Mouse (Mus musculus) layer of hippocampus, postnatal 25 days (tissue): Measurements from ENCODE around the gene Polr2h. TPM values are rescaled to one million over a fixed set of nuclear protein-coding genes. Genes with fewer than 3 reads are reported as not detected.
"Not testable (repeated sequence)": the region's sequence is repeated elsewhere in the genome, so short reads cannot be mapped to it uniquely, and the experiment has no call there.

Source experiments
- DNase-seq, 2 experiments: peaks; one replicate each; pipeline ENCODE4 v3.0.0; 2022; ENCODE audit warnings: mixed read lengths in 2 of 2, low spot score in 1 of 2; ENCODE audit errors: extremely low spot score in 1 of 2
- total RNA-seq, 2 experiments: library from RNA; stranded (reverse); gene quantifications; 2 replicates each; pipeline ENCODE4 v1.2.3; 2021

Gene Polr2h
- 10 to 100 TPM; 24.8 to 26.2 TPM for total RNA-seq

DNA sequence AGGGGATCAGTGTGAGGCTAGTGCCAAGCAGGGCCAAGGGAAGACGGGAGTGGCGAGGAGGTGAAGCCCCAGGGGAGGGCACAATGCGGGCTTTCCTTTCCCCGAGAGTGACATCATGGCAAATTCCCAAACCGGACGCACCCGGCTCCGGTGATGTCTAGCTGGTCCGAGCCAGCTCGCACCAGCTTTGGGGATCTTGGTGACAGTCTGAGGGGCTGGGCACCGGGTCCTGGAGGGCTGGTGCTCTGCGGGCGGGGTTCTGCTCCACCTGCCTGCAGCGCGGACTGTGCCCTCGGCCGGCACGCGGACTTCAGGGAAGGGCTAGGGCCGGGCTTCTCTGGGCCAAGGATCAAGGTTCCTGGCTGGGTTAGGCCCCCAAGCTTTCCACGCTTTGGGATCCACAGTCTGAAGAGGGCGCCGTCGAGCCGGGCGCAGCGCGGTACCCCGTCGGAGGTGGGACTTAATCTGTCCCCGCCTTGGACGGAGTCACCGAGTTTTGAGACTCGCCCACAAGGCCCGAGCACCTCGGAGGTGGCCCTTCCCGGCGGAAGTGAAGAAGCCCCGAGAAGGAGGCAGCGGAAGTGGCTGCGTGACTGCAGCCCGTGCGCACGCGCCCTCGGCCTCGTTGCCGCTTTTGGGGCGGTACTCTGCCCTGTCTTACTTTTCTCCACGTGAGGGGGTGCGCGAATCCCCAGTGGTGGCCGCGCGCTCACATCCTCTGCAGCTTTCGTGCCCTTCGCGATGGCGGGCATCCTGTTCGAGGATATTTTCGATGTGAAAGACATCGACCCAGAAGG lies at the start of gene Polr2h, which contains the start of gene Clcn2:
Gene Polr2h, plus strand, starts transcription at position 485 of the 797 bp plus-strand sequence.
Gene Clcn2, minus strand, starts transcription at position 566 of the 797 bp plus-strand sequence.
- peak; percentile 94 to 96 for DNase-seq

DNA sequence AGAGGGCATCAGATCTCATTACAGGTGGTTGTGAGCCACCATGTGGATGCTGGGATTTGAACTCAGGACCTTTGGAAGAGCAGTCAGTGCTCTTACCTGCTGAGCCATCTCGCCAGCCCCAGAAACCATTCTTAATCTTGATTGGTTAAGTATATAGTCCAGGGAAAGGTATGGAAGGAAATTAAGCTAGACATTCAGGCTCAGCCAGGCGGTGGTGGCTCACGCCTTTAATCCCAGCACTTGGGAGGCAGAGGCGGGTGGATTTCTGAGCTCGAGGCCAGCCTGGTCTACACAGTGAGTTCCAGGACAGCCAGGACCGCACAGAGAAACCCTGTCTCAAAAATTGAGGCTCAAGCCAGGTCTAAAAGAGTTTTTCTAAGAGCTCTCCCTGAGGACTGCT lies 49.5 kb upstream of the Polr2h start, which contains the start of gene Eif4g1:
Gene Eif4g1, plus strand, starts transcription at position 301 of the 400 bp plus-strand sequence.
- DNase-seq, result not testable (repeated sequence)

DNA sequence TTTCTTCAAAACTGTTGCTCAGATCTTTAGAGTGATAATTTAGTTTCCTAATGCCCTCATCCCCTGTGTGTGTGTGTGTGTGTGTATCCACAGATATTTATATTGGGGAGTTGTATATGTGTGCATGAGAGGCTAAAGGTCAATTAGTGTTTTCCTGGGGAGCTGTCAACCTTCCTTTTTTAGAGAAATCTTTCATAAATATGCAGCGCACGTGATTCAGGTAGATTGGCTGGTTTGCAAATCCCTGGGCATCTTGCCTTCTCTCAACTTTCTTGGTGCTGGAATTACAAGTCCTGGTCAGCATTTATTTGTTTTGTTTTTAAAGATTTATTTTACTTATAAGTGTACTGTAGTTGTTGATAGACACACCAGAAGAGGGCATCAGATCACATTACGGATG lies 47.2 kb upstream of the Polr2h start:
- no peak for DNase-seq

DNA sequence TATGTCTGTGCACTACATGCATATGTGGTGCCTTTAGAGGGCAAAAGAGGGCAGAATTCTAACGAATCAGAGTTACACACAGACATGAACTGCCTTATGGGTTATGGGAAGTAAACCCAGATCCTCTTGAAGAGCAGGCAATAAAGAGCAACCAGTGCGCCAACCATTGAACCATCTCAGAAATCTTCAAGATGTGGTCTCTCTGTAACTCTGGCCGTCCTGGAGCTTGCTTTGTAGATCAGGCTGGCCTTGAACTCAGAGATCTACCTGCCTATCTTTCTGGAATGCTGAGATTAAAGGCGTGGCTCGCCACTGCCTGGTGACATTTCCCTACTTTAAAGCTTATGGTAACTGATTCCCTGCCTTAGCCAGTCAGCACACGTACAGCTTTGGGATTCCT lies 45.6 kb upstream of the Polr2h start:
- no peak for DNase-seq

DNA sequence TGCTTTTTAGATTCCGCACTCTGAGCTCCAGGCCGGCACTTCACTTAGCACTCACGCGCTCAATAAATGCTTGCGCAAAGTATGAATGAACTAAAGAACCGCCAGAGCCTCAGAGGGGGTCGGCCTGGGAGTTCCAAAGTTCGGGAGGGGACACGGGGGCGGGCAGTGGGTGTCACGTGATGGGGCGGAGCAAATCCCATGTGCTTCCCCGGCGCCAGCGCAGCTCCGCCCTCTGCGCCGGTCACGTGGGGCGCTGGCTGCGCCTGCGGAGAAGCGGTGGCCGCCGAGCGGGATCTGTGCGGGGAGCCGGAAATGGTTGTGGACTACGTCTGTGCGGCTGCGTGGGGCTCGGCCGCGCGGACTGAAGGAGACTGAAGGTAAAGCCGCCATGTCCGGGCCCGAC lies 45.0 kb upstream of the Polr2h start:
- peak; percentile 87 to 93 for DNase-seq

DNA sequence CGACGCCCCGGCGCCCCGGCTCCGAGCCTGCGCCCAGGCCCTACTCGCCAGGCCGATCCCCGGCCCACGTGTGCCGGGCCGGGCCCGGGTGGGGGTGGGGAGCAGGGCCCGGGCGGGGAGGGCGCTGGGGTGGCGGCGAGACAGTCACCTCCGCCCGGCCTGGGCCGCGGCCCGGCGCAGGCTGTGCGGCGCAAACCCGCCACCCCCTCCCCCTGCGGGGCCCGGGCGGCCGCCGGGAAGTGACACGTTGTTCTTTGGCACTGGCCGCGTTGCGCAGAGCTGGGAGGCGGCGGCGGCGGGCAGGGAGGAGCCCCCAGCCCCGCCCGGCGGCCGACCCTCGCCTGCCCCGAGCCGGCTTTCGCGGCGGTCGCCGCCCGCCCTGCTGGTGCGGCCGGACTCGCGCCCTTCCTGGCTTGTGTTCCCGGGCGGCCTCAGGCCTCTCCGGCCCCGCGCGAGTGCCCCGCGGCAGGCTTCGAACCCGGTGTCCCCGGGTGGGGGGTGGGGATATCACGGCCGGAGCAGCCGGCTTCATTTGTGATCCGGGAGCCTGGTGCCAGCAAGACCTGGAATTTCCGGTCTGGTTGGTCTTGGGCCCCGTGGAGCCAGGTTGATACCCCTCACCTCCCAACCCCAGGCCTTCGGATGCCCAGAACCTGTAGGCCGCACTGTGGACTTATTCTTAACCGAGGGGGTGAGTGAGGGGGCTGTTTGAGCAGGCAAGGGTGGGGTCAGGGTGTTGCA lies 44.3 kb upstream of the Polr2h start:
- DNase-seq, result peak; percentile 18 to 29

DNA sequence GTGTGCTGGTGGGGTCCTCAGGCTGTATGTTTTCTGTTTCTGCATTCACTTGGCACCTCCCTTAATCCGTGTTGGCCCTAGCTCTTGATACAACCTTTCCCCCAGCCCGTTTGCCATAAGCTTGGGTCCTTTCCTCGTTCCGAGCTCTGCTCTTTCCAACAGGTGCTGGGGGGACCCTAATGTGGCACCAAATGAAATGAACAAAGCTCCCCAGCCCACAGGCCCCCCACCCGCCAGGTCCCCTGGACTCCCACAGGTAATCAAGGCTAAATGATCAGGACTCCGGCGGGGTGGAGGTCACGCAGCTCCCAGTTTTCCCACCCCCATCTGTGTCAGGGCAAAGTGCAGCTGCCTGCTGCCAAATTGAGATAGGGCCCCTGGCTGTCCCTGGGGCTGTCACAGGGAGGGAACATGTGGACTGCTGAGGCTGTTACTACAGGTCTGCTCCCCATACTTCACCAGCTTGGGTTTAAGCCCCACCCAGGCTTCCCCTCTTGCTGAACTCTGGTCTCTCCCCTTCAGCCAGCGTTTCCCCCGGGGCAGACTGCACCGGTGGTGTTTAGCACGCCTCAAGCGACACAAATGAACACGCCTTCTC lies 43.7 kb upstream of the Polr2h start:
- DNase-seq, result no peak

DNA sequence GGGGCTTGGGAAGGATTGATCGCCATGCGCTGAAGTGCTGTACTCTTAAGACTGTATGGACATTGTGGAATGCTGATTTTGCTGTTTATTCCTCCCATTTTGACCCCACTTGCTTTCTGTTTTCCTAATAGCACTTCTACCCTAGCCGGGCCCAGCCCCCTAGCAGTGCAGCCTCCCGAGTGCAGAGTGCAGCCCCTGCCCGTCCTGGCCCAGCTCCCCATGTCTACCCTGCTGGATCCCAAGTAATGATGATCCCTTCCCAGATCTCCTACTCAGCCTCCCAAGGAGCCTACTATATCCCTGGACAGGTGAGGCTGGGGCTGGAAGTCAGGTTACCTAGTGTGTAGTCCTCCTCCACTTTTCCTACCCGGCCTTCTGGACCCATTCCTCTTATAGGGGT lies 42.3 kb upstream of the Polr2h start:
- DNase-seq, result no peak

DNA sequence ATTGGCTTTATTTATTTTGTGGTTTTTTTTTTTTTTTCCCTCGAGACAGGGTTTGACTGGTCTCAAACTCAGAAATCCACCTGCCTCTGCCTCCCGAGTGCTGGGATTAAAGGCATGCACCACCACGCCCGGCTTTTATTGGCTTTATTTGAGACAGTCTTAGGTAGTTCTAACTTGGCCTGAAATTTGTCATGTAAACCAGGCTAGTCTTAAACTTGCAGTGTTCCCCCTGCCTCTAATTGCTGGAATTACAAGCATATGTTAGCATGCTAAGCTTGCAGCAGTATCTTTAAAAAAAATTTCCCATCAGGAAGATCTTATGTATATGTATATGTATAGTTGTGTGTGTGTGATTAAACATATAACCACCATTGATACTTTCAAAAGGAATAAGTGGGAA lies 40.8 kb upstream of the Polr2h start:
- DNase-seq, result no peak

DNA sequence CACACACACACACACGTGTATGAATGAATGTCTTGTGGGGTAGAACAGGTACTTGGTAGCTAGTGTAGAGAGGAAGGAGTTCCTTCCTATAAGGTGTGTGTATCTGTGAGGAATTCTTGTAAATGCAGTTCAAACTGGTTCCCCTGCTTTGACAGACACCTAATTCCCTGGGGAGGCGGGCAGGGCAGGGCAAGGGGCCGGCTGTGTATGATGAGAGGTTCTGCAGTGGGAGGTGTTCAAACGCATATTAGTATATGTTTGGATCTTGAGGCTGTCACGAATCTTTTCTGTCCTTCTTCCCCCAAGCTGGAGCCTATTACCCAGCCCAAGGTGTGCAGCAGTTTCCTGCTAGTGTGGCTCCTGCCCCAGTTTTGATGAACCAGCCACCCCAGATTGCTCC lies 40.1 kb upstream of the Polr2h start:
- DNase-seq, result no peak

DNA sequence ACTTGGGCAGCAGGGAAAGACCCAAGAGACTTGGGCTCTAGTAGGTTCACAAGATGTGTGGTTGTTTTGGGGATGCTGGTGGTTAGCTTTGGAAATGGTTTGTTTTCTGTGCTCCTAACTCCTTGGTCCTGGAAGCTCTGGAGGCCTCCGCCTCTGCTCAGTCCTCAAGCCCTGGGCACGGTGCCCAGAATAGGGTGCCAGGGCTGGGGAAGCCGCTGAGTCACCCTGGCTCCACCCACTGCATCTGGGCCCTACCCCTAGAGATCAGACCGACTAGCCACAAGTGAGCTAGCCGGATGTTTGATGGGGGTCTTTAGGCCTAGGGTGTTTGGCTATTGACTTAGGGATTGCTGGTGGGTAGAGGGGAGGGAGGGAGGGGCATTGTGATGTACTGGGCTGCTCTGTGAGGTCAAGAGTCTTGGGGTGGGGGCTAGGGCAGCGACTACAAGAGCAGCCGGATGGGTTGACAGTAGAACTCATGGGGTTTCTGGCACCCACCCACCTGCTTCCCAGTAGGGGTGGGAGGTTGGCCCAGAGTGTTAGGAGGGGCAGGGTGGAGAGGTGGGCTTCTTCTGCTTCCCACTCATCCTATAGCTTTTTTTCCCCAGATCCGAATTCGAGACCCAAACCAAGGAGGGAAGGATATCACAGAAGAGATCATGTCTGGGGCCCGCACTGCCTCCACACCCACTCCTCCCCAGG lies 39.3 kb upstream of the Polr2h start:
- DNase-seq, result peak in 1 of 2 experiments; percentile 60

DNA sequence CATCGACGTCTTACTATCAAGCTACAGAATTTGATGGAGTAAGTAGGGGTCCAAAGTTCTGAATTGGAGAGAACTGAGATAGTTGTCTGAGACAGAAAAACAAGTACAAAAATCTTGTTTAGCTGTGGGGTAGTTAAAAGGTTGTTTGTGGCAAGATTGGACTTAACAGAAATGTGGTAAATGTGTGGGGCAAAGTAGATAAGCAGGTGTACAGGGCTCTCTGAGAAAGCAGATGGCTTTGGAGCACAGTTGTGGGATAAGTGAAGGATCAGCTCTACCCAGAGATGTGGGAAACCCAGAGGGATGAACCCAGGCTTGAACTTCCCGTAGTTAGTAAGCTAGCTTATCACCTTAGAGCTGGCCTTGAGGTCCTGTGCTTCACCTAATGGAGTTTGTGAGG lies 26.7 kb upstream of the Polr2h start:
- no peak for DNase-seq

DNA sequence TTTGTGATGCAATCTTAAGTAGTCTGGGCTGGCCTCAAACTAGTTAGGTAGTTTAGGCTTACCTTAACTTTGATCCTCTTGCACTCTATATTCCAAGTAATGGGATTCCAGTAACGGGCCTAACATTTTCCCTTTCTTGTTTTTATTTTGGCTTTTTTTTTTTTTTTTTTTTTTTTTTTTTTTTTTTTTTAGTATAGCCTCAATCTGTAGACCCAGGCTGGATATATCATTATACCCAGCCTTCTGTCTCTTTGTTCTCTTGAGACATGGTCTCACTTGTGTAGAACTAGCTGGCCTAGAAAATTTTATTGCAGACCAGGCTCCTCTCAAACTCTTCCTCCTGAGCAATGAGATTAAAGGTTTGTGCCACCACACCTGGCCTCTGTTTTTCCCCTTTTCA lies 25.8 kb upstream of the Polr2h start:
- DNase-seq, result no peak

DNA sequence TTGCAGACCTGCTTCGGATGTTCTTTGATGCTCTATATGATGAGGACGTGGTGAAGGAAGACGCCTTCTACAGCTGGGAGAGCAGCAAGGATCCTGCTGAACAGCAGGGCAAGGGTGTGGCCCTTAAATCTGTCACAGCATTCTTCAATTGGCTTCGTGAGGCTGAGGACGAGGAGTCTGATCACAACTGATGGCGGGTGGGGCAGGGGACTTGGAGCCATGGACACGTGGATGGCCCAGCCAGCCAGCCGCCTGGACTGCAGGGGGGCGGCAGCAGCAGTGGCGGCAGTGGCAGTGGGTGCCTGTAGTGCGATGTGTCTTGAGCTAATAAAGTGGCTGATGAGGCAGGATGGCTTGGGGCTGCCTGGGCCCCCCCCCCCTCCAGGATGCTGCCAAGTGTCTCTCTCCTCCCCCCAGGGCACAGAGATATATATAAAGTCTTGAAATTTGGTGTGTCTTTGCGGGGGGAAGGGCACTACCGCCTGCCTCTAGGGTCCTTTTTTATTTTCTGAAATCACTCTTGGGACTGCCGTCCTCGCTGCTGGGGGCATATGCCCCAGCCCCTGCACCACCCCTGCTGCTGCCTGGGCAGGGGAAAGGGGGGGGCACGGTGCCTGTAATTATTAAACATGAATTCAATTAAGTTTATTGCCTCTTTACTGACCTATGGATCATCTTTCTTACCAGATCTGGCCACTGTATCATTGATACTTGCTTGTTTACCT lies 25.1 kb upstream of the Polr2h start:
- peak in 1 of 2 experiments; percentile 25 for DNase-seq

DNA sequence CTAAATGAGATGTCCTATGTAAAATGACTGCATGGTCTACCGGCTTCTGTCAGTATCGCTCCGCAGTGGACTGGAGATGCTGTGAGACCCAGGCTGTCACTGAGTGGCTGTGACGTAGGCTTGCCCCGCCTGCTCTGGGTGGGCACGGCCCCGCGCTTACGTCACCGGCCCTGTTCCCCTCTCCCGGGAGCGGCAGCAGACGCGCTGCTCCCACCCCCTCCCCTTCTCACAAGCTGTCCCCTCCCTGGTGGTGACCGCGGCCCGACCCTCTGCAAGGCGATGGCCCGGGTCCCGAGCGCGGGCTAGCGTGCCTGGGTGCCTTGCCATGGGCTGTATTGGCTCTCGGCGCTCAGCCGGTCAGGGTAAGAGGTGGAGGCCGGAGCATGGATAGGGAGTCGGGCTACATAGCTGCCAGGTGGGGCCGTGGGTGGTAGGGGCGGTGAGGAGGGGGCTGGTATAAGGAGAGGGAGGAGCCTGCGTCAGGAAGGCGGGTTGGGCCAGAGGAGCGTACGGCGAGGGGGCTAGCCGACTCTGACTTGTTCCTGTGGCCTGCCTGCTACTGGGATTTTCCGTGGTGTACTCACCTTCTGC lies 24.3 kb upstream of the Polr2h start, which contains the start of gene Fam131a:
Gene Fam131a, plus strand, starts transcription at position 131 of the 591 bp plus-strand sequence.
- DNase-seq, result peak; percentile 87 to 90

DNA sequence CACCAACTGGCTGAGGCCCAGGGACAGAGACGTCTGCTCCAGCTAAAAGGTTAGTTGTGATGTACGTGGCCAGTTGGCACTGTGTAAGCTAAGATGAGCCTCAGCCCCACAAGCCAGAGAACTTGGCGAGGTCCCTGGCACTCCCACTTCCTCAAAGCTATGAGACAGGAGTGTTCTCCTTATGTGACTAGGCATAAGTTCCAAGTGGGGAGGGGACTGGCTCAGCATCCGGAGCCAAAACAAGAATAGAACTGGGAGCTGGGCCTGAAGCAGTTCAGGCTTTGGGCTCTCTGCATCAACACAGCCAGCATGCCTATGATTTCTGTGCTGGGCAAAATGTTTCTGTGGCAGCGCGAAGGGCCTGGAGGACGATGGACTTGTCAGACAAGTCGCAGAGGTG lies 22.7 kb upstream of the Polr2h start:
- DNase-seq, result peak in 1 of 2 experiments; percentile 62

DNA sequence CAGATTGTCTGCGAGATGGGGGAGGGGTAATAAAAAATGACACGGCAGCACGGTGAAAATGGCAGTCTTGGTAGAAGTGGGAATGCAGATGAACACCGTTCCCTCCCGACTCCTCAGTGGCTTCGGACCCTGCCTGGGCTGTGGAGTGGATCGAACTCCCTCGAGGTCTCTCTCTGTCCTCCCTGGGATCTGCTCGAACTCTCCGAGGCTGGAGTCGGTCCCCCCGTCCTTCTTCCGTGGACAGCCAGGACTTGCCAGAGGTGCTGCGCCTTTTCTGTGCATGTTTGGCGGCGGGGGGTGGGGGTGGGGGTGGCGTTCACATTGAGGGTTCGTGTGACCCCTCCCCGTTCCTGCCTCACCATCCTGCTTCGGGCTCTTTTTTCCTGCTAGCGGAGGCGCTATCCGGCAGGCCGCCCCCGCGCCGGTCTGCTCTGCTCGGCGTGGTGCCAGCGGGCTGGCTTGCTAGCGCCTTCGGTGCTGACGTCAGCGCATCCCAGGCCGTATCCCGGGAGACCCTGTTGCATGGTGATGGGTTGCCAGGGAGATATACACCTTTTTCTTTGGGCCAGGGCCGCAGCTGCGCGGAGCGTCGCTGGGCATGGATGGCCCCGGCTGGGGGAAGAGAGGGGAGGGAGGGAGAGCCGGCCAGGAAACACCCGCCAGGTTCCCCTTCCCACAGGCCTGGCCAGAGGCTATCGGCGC lies 21.7 kb upstream of the Polr2h start:
- DNase-seq, result peak; percentile 97 to 98

DNA sequence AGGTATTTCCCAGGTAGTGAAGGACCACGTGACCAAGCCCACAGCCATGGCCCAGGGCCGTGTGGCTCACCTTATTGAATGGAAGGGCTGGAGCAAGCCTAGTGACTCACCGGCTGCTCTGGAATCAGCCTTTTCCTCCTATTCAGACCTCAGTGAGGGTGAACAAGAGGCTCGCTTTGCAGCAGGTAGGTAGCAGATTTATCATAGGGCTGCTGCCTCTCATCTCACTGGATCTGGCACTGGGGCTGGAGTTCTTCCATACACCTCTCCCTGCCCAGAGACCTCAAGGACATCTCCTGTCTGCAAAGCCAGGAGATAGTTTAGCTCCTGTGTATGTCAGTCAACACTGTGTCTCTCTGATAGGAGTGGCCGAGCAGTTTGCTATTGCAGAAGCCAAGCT lies 18.2 kb upstream of the Polr2h start:
- DNase-seq, result no peak

DNA sequence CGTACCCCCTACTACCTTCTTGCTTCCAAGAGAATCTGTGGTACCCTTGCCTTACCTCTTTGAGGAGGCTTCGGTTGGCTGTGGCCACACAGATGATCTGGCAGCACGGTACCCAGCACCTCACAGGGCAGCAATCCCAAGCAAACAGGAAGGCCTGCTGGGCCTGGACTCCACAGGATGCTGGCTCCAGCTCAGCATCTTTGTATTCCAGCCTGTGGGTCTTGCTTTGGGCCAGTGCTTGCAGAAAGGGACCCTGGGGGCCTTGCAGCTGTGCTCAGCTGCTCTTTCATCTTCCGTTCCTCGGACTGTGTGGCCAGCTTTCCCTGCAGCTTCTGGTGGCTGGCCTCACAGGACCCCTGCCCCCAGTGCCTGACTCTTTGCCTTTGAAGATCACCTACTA lies 17.4 kb upstream of the Polr2h start:
- no peak for DNase-seq
